Mouse (Mus musculus) heart, embryonic 10.5 days (tissue): ENCODE measurements around the gene Actr10. TPM values are rescaled to one million over a fixed set of nuclear protein-coding genes. Genes with fewer than 3 reads are reported as not detected.

Experiments used
- DNase-seq: peaks from one replicate; pipeline ENCODE4 v3.0.0-alpha.2; 2017; ENCODE audit warnings: low spot score
- H3K27ac ChIP-seq: fragments of 300-500 bp; sonication (generic); 2 replicates; pipeline ENCODE4 v1.5.1; 2016; ENCODE audit warnings: mild to moderate bottlenecking
- H3K27me3 ChIP-seq: fragments of 300-500 bp; sonication (generic); 2 replicates; pipeline ENCODE4 v1.6.1; 2016; ENCODE audit warnings: mild to moderate bottlenecking; ENCODE audit not compliant: poor library complexity, insufficient read depth, severe bottlenecking
- H3K36me3 ChIP-seq: fragments of 300-500 bp; sonication (generic); 2 replicates; pipeline ENCODE4 v1.6.1; 2016; ENCODE audit warnings: mild to moderate bottlenecking, moderate library complexity
- H3K4me1 ChIP-seq: fragments of 300-500 bp; sonication (generic); 2 replicates; pipeline ENCODE4 v1.6.1; 2016; ENCODE audit warnings: mild to moderate bottlenecking
- H3K4me3 ChIP-seq: fragments of 300-500 bp; sonication (generic); 2 replicates; pipeline ENCODE4 v1.5.1; 2016; ENCODE audit warnings: mild to moderate bottlenecking, moderate library complexity
- H3K9me3 ChIP-seq: fragments of 300-500 bp; sonication (generic); 2 replicates; pipeline ENCODE4 v1.6.1; 2016; ENCODE audit warnings: mild to moderate bottlenecking, moderate library complexity
- WGBS: fragments of 180-500 bp; shearing (Covaris S2); methylation state at CpG from one replicate; pipeline ENCODE4 v1.1.7; 2016; 5-methylcytosine and 5-hydroxymethylcytosine counted together
- polyA plus RNA-seq: library from polyadenylated mRNA; unstranded; fragments of >200 nt; fragmentation: Nextera tagmentation; extraction: Ambion mirVana; gene quantifications from 2 replicates; pipeline ENCODE4 v1.2.1, GENCODE M21; 2016

The Actr10 gene
- polyA plus RNA-seq, 1 experiment from 2014 or later, result 197 TPM

DNA sequence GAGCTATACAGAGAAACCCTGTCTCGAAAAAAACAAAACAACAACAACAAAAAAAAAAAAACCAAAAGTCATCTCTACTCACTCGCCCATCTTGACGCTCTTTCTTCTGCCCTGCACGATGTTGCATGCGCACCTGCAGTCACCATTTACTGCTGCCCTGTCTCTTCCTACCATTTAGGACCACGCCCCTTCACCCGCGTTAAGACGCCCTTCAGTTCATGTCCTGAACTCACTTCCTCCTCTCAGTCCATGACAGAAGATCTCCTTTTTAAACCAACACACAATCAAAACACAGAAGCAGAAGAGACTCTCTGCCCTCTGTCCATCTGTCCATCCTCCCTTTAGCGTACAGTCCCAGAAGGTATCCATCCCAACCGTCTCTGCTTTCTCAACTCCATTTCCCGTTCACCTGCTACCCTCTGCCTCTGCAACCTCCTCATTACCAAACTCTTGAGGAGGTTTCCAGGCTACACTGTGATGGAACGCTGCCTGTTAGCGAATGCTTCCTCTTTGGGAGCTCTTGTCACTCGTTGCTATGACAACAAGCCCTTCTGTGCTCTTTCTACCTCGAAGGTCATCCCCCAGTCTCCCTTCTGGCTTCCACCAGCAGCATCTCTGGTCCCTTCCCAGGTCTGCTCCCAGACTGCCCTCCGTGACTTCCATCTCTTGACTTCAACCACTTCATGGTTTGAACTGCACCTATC is 25.8 kb upstream of the Actr10 start:
- peak; percentile 63 for DNase-seq
- no peaks in the 10 kb centered on the region for H3K36me3 ChIP-seq
- H3K9me3 ChIP-seq, result no peaks in the 10 kb centered on the region
- WGBS, result 65% methylated on average over 17 of the region's 17 CpGs
- no peak overlapping the region for H3K4me3 ChIP-seq
- H3K27me3 ChIP-seq, result no peaks in the 10 kb centered on the region
- no peak overlapping the region for H3K27ac ChIP-seq
- H3K4me1 ChIP-seq, result peaks cover 22% of the 10 kb centered on the region; the same call in 1 of the 2 replicates

DNA sequence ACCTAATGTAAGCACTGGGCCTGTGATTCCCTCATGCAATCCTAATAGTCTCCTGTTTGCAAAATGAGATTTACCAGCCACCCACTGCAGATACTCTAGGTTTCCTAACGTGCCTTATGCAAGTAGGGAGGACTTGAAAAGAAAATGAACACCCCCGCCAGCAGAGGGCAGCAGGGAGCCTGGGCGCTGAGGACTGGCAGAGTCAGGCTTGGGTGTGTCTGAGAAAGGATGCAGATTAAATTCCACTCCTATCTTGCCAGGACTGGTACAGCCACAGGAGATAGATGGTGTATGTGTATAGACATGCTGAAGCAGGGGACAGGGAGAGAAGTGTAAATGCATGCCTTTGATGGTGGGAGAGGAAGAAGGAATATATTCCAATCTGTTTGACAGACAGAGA is 24.2 kb upstream of the Actr10 start:
- WGBS, result 45% methylated on average over 3 of the region's 3 CpGs
- H3K27me3 ChIP-seq, result no peaks in the 10 kb centered on the region
- no peak overlapping the region for H3K27ac ChIP-seq
- DNase-seq, result peak; percentile 76
- peaks cover 8% of the 10 kb centered on the region; the same call in 1 of the 2 replicates for H3K4me1 ChIP-seq
- H3K9me3 ChIP-seq, result no peaks in the 10 kb centered on the region
- H3K4me3 ChIP-seq, result no peak overlapping the region
- no peaks in the 10 kb centered on the region for H3K36me3 ChIP-seq

- no peak overlapping the region for H3K27ac ChIP-seq
- no peaks in the 10 kb centered on the region for H3K9me3 ChIP-seq
- peak; percentile 75 for DNase-seq
- H3K36me3 ChIP-seq, result no peaks in the 10 kb centered on the region
- H3K27me3 ChIP-seq, result no peaks in the 10 kb centered on the region
- peaks cover 8% of the 10 kb centered on the region; the same call in 1 of the 2 replicates for H3K4me1 ChIP-seq
- no peak overlapping the region for H3K4me3 ChIP-seq
- WGBS, result 60% methylated on average over 11 of the region's 11 CpGs
These were observed 23.3 kb upstream of the Actr10 start for GRCm38 (mm10) chr12:70914387-70914786.

- no peaks in the 10 kb centered on the region for H3K36me3 ChIP-seq
- no peak for DNase-seq
- 78% methylated on average over 4 of the region's 4 CpGs for WGBS
- no peaks in the 10 kb centered on the region for H3K27me3 ChIP-seq
- H3K9me3 ChIP-seq, result no peaks in the 10 kb centered on the region
- no peak overlapping the region for H3K4me3 ChIP-seq
- H3K4me1 ChIP-seq, result no peaks in the 10 kb centered on the region
- no peak overlapping the region for H3K27ac ChIP-seq
These were observed 7.9 kb upstream of the Actr10 start for GRCm38 (mm10) chr12:70929781-70930180.

GRCm38 (mm10) chr12:70937150-70937549 is 507 bp upstream of the Actr10 start:
- 25% methylated on average over 11 of the region's 12 CpGs for WGBS
- Histone ChIP-seq H3K27ac (peak overlapping the region; percentile 93), H3K36me3 (peaks cover 11% of the 10 kb centered on the region; the same call in 1 of the 2 replicates), H3K4me3 (peak overlapping the region; percentile 82), H3K4me1 (0 out of 2 replicates have a peak, but pooled peaks cover 8% of the 10 kb centered on the region), H3K27me3 (no peaks in the 10 kb centered on the region), H3K9me3 (no peaks in the 10 kb centered on the region)
- peak; percentile 80 for DNase-seq

- H3K36me3 ChIP-seq, result peaks cover 33% of the 10 kb centered on the region
- 92% methylated on average over 7 of the region's 7 CpGs for WGBS
These were observed 3.1 kb downstream of the Actr10 start for GRCm38 (mm10) chr12:70940806-70941205.

GRCm38 (mm10) chr12:70944181-70944580 is 6.5 kb downstream of the Actr10 start:
- WGBS, result 68% methylated on average over 5 of the region's 5 CpGs
- Histone ChIP-seq H3K27ac (no peak overlapping the region), H3K4me1 (peaks cover 8% of the 10 kb centered on the region), H3K9me3 (no peaks in the 10 kb centered on the region), H3K4me3 (no peak overlapping the region), H3K36me3 (peaks cover 57% of the 10 kb centered on the region), H3K27me3 (no peaks in the 10 kb centered on the region)
- DNase-seq, result no peak

More at GRCm38 (mm10) chr12:70940806-70941205, 3.1 kb downstream of the Actr10 start:
- no peak overlapping the region for H3K4me3 ChIP-seq
- peaks cover 16% of the 10 kb centered on the region for H3K4me1 ChIP-seq
- no peak overlapping the region for H3K27ac ChIP-seq
- no peaks in the 10 kb centered on the region for H3K27me3 ChIP-seq
- no peak for DNase-seq
- H3K9me3 ChIP-seq, result no peaks in the 10 kb centered on the region

DNA sequence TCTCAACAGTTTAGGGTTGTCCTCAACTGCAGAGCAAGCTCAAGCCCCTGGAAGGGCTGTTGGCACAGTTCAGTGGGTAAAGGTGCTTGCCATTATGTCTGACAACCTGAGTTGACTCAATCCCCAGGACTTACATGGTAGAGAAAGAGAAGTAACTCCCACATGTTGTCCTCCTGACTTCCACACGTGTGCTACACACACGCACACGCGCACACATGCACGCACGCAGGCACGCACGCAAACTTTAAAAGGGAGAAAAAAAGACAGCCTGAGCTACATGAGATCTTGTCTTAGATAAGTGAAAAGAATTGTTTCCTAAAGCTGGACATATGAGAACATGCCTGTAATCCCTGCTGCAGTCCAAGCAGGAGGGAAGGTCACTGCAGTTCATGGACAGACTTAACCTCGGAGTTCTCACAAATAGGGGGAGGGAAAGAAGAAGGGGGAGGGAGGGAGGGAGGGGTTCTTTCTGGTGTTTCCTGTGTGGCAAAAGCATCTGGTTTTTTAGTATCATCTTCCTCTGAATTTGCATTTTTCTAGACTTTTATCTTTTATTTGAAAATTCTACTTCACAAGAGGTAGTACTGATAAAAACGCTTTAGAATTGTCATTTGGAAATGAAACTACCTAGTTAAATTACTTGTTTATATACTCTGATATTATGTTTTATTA is 9.1 kb downstream of the Actr10 start:
- no peak for DNase-seq
- 92% methylated on average over 10 of the region's 10 CpGs for WGBS
- Histone ChIP-seq H3K4me1 (peaks cover 8% of the 10 kb centered on the region), H3K4me3 (no peak overlapping the region), H3K9me3 (no peaks in the 10 kb centered on the region), H3K36me3 (peaks cover 62% of the 10 kb centered on the region), H3K27me3 (no peaks in the 10 kb centered on the region), H3K27ac (no peak overlapping the region)

GRCm38 (mm10) chr12:70958640-70959039 is 21.0 kb downstream of the Actr10 start:
- no peak overlapping the region for H3K4me3 ChIP-seq
- no peaks in the 10 kb centered on the region for H3K4me1 ChIP-seq
- DNase-seq, result no peak
- H3K27ac ChIP-seq, result no peak overlapping the region
- H3K36me3 ChIP-seq, result peaks cover 90% of the 10 kb centered on the region
- 72% methylated on average over 4 of the region's 4 CpGs for WGBS
- no peaks in the 10 kb centered on the region for H3K9me3 ChIP-seq
- H3K27me3 ChIP-seq, result no peaks in the 10 kb centered on the region

DNA sequence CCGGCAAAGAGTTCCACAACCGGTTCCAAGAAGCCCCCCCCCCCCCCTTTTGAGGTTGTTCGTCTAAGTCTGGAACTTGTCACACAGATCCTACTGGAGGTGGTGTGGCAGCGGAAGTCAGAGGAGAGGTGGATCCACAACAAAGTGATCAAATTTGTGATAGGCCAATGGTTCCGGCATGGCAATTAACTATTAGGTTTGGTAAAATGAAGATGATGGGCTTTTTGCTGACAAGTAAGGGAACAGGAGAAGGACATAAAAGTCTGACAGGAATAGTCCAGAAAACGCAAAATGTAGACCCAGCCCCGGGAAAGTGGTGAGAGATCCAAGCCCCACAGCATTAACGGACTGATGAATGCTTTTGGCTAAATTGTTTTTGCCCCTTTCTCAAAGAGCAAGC is 29.9 kb downstream of the Actr10 start:
- Histone ChIP-seq H3K27ac (peak overlapping the region; percentile 93), H3K36me3 (peaks cover 16% of the 10 kb centered on the region), H3K9me3 (no peaks in the 10 kb centered on the region), H3K4me3 (peak overlapping the region; percentile 69), H3K4me1 (peaks cover 7% of the 10 kb centered on the region), H3K27me3 (no peaks in the 10 kb centered on the region)
- 37% methylated on average over 8 of the region's 8 CpGs for WGBS
- no peak for DNase-seq

GRCm38 (mm10) chr12:70968141-70968790 is 30.6 kb downstream of the Actr10 start:
- H3K4me3 ChIP-seq, result peak overlapping the region; percentile 69
- H3K4me1 ChIP-seq, result peaks cover 7% of the 10 kb centered on the region
- DNase-seq, result peak; percentile 89
- WGBS, result under 1% methylated on average over 35 of the region's 35 CpGs
- no peaks in the 10 kb centered on the region for H3K9me3 ChIP-seq
- H3K36me3 ChIP-seq, result peaks cover 11% of the 10 kb centered on the region
- peak overlapping the region; percentile 93 for H3K27ac ChIP-seq
- no peaks in the 10 kb centered on the region for H3K27me3 ChIP-seq

- peak; percentile 89 for DNase-seq
- Histone ChIP-seq H3K9me3 (no peaks in the 10 kb centered on the region), H3K27ac (peak overlapping the region; percentile 93), H3K36me3 (peaks cover 5% of the 10 kb centered on the region; the same call in 1 of the 2 replicates), H3K4me3 (peak overlapping the region; percentile 69), H3K27me3 (no peaks in the 10 kb centered on the region), H3K4me1 (peaks cover 7% of the 10 kb centered on the region)
- WGBS, result 2% methylated on average over 15 of the region's 15 CpGs
These were observed 31.2 kb downstream of the Actr10 start for GRCm38 (mm10) chr12:70968791-70969307.
